Mouse (Mus musculus): ENCODE data around the gene Tdg. TPM values are rescaled to one million over a fixed set of nuclear protein-coding genes. Genes with fewer than 3 reads are reported as not detected.

The Tdg gene
- total and polyA plus RNA-seq, 3 experiments = 27.6 to 79.1 TPM; not detected in 1

GRCm38 (mm10) chr10:82663289-82663688, 33.7 kb downstream of the Tdg start:
- Histone ChIP-seq H3K4me1 (ENCODE audit: control insufficient read depth in 1 of 2, insufficient read depth in 2 of 2, low read length in 2 of 2) (0 out of 4 replicates have a peak, but pooled peaks cover 0 to 2% of the 10 kb centered on the region in 2 experiments), H3K79me2 (ENCODE audit: control insufficient read depth, insufficient read depth, low read length, poor library complexity) (no peaks in the 10 kb centered on the region; the same call in 1 of the 2 replicates), H3K27me3 (ENCODE audit: control insufficient read depth in 1 of 2, insufficient read depth in 2 of 2, low read length in 2 of 2) (no peaks in the 10 kb centered on the region; a peak in 1 of 4 replicates), H3K36me3 (ENCODE audit: control insufficient read depth in 1 of 2, insufficient read depth in 2 of 2, low read length in 2 of 2) (no peaks in the 10 kb centered on the region), H3K4me3 (ENCODE audit: control insufficient read depth in 1 of 2, insufficient read depth in 1 of 2, low read depth in 2 of 2, low read length in 2 of 2) (no peak overlapping the region), H3K27ac (ENCODE audit: control insufficient read depth, low read depth, low read length) (no peak overlapping the region), H3K9ac (ENCODE audit: control insufficient read depth, low read depth, low read length, poor library complexity, severe bottlenecking) (no peak overlapping the region), H3K9me3 (replicated peaks; ENCODE audit: insufficient read depth, low read length) (no peaks in the 10 kb centered on the region)
- no peak for TF ChIP-seq MXI1 (IDR thresholded peaks at IDR 0.05; ENCODE audit: low read depth, low read length)
- TF ChIP-seq MAFK (IDR thresholded peaks at IDR 0.05; ENCODE audit: borderline replicate concordance, low read depth, low read length) = no peak
- TF ChIP-seq SIN3A (IDR thresholded peaks at IDR 0.05; ENCODE audit: low read length) = no peak
- no peak for TF ChIP-seq KAT2A (conservative IDR thresholded peaks at IDR 0.05; ENCODE audit: low read depth, low read length)
- no peak for TF ChIP-seq BHLHE40 (IDR thresholded peaks at IDR 0.05; ENCODE audit: borderline replicate concordance, low read depth, low read length)
- TF ChIP-seq POLR2A (IDR thresholded peaks at IDR 0.05; ENCODE audit: control insufficient read depth in 1 of 2, insufficient read depth in 1 of 2, low read depth in 1 of 2, low read length in 2 of 2, poor library complexity in 1 of 2) = no peak
- no peak for TF ChIP-seq MAZ (IDR thresholded peaks at IDR 0.05; ENCODE audit: low read depth, low read length)
- no peak for TF ChIP-seq MAX (IDR thresholded peaks at IDR 0.05; ENCODE audit: low read length)
- TF ChIP-seq GABPA (IDR thresholded peaks at IDR 0.05; ENCODE audit: low read depth, low read length) = no peak
- no peak for TF ChIP-seq RAD21 (IDR thresholded peaks at IDR 0.05; ENCODE audit: low read depth, low read length)
- TF ChIP-seq TCF12 (IDR thresholded peaks at IDR 0.05; ENCODE audit: low read depth, low read length) = no peak
- TF ChIP-seq USF1 (IDR thresholded peaks at IDR 0.05; ENCODE audit: low read depth, low read length) = no peak
- no peak for TF ChIP-seq MYC (IDR thresholded peaks at IDR 0.05; ENCODE audit: low read depth, low read length)
- DNase-seq (ENCODE audit: low read depth, low spot score) = no peak

- peak; percentile 37 for DNase-seq (ENCODE audit: low read depth, low spot score)
Observed at GRCm38 (mm10) chr10:82665951-82666350, 36.3 kb downstream of the Tdg start.

More at GRCm38 (mm10) chr10:82665951-82666350, 36.3 kb downstream of the Tdg start:
- Histone ChIP-seq H3K4me3 (ENCODE audit: control insufficient read depth in 1 of 2, insufficient read depth in 1 of 2, low read depth in 2 of 2, low read length in 2 of 2) (peak overlapping the region; percentile 57 to 65), H3K4me1 (ENCODE audit: control insufficient read depth in 1 of 2, insufficient read depth in 2 of 2, low read length in 2 of 2) (0 out of 4 replicates have a peak, but pooled peaks cover 0 to 2% of the 10 kb centered on the region in 2 experiments), H3K9ac (ENCODE audit: control insufficient read depth, low read depth, low read length, poor library complexity, severe bottlenecking) (peak overlapping the region; percentile 70), H3K27ac (ENCODE audit: control insufficient read depth, low read depth, low read length) (no peak overlapping the region), H3K9me3 (replicated peaks; ENCODE audit: insufficient read depth, low read length) (no peaks in the 10 kb centered on the region), H3K27me3 (ENCODE audit: control insufficient read depth in 1 of 2, insufficient read depth in 2 of 2, low read length in 2 of 2) (no peaks in the 10 kb centered on the region), H3K36me3 (ENCODE audit: control insufficient read depth in 1 of 2, insufficient read depth in 2 of 2, low read length in 2 of 2) (no peaks in the 10 kb centered on the region), H3K79me2 (ENCODE audit: control insufficient read depth, insufficient read depth, low read length, poor library complexity) (no peaks in the 10 kb centered on the region; the same call in 1 of the 2 replicates)
- no peak for TF ChIP-seq NELFE (IDR thresholded peaks at IDR 0.05; ENCODE audit: low read depth, low read length)
- peak; percentile 52 for TF ChIP-seq SMC3 (IDR thresholded peaks at IDR 0.05; ENCODE audit: low read depth, low read length)
- peak in 2 of 3 experiments; percentile 30 to 55; a peak in 4 of 6 replicates for TF ChIP-seq CTCF (IDR thresholded peaks at IDR 0.05 in 2 of 3, conservative IDR thresholded peaks at IDR 0.05 in 1 of 3; ENCODE audit: control insufficient read depth in 1 of 3, insufficient read depth in 1 of 3, low read depth in 2 of 3, low read length in 3 of 3, poor library complexity in 1 of 3, severe bottlenecking in 1 of 3)
- peak; percentile 41 for TF ChIP-seq RAD21 (IDR thresholded peaks at IDR 0.05; ENCODE audit: low read depth, low read length)
- TF ChIP-seq TBP (IDR thresholded peaks at IDR 0.05; ENCODE audit: low read depth, low read length) = peak; percentile 33; the same call in 1 of the 2 replicates
- no peak for TF ChIP-seq CHD1 (IDR thresholded peaks at IDR 0.05; ENCODE audit: low read depth, low read length)
- peak; percentile 32; the same call in 1 of the 2 replicates for TF ChIP-seq ZC3H11A (IDR thresholded peaks at IDR 0.05; ENCODE audit: low read depth, low read length)
